Mouse (Mus musculus) gonadal fat pad, adult 2 months (tissue): ENCODE results near the gene C130032M10Rik. TPM values are rescaled to one million over a fixed set of nuclear protein-coding genes. Genes with fewer than 3 reads are reported as not detected.
"Not testable (repeated sequence)": the region's sequence is repeated elsewhere in the genome, so short reads cannot be mapped to it uniquely, and the experiment has no call there.

Source experiments
- DNase-seq: peaks from one replicate; pipeline ENCODE4 v3.0.0-alpha.2; 2012; ENCODE audit warnings: low read depth
- polyA plus RNA-seq: library from polyadenylated mRNA; depleted of rRNA; stranded (reverse); fragments of >200 nt; gene quantifications from 2 replicates; pipeline ENCODE4 v1.2.3, GENCODE M21; 2012

Gene C130032M10Rik
- polyA plus RNA-seq, 1 experiment, result not detected

GRCm38 (mm10) chr9:114518812-114519477, 3.4 kb downstream of the C130032M10Rik start:
- no peak for DNase-seq

- not testable (repeated sequence) for DNase-seq
Measured at GRCm38 (mm10) chr9:114520529-114520928, 5.0 kb downstream of the C130032M10Rik start.

GRCm38 (mm10) chr9:114522041-114522440, 6.5 kb downstream of the C130032M10Rik start:
- DNase-seq, result no peak

- no peak for DNase-seq
Measured at GRCm38 (mm10) chr9:114522501-114522900, 7.0 kb downstream of the C130032M10Rik start.

GRCm38 (mm10) chr9:114525073-114525633, 9.7 kb downstream of the C130032M10Rik start:
- no peak for DNase-seq

- no peak for DNase-seq
Measured at GRCm38 (mm10) chr9:114525891-114526290, 10.4 kb downstream of the C130032M10Rik start.

- DNase-seq, result no peak
Measured at GRCm38 (mm10) chr9:114526581-114526980, 11.1 kb downstream of the C130032M10Rik start.

- DNase-seq, result no peak
Measured at GRCm38 (mm10) chr9:114527085-114527484, 11.6 kb downstream of the C130032M10Rik start.

GRCm38 (mm10) chr9:114527992-114528679, 12.6 kb downstream of the C130032M10Rik start:
- no peak for DNase-seq

GRCm38 (mm10) chr9:114528680-114529048, 13.2 kb downstream of the C130032M10Rik start:
- no peak for DNase-seq

GRCm38 (mm10) chr9:114531276-114531675, 15.8 kb downstream of the C130032M10Rik start:
- DNase-seq, result no peak

GRCm38 (mm10) chr9:114533848-114534247, 18.4 kb downstream of the C130032M10Rik start:
- DNase-seq, result no peak

- DNase-seq, result no peak
Measured at GRCm38 (mm10) chr9:114534747-114535517, 19.4 kb downstream of the C130032M10Rik start.

GRCm38 (mm10) chr9:114536628-114537027, 21.1 kb downstream of the C130032M10Rik start:
- DNase-seq, result no peak

GRCm38 (mm10) chr9:114538996-114539563, 23.6 kb downstream of the C130032M10Rik start:
- DNase-seq, result no peak

- peak; percentile 27 for DNase-seq
Measured at GRCm38 (mm10) chr9:114541279-114541741, 25.8 kb downstream of the C130032M10Rik start.

GRCm38 (mm10) chr9:114543882-114544753, 28.6 kb downstream of the C130032M10Rik start:
- DNase-seq, result no peak

GRCm38 (mm10) chr9:114544754-114545393, 29.4 kb downstream of the C130032M10Rik start:
- DNase-seq, result no peak

- DNase-seq, result no peak
Measured at GRCm38 (mm10) chr9:114546765-114547164, 31.3 kb downstream of the C130032M10Rik start.

GRCm38 (mm10) chr9:114547643-114548077, 32.2 kb downstream of the C130032M10Rik start:
- no peak for DNase-seq
